Mouse (Mus musculus): ENCODE measurements around the gene Slc12a8.

Gene Slc12a8

GRCm38 (mm10) chr16:33687724-33688123 lies 170.6 kb downstream of the Slc12a8 start:
- in situ Hi-C loops (cut with MboI; ENCODE audit: low sequenced_read_pairs) = no loop called here

- in situ Hi-C loops (cut with MboI; ENCODE audit: low sequenced_read_pairs) = no loop called here
Measured at GRCm38 (mm10) chr16:33690975-33691747, 174.0 kb downstream of the Slc12a8 start.

GRCm38 (mm10) chr16:33693553-33693952 lies 176.4 kb downstream of the Slc12a8 start:
- in situ Hi-C loops (cut with MboI; ENCODE audit: low sequenced_read_pairs) = no loop called here

- in situ Hi-C loops (cut with MboI; ENCODE audit: low sequenced_read_pairs) = no loop called here
Measured at GRCm38 (mm10) chr16:33696811-33697575, 179.9 kb downstream of the Slc12a8 start.

- in situ Hi-C loops (cut with MboI; ENCODE audit: low sequenced_read_pairs) = no loop called here
Measured at GRCm38 (mm10) chr16:33697576-33698276, 180.6 kb downstream of the Slc12a8 start.

GRCm38 (mm10) chr16:33698277-33698790 lies 181.2 kb downstream of the Slc12a8 start:
- in situ Hi-C loops (cut with MboI; ENCODE audit: low sequenced_read_pairs) = no loop called here

- in situ Hi-C loops (cut with MboI; ENCODE audit: low sequenced_read_pairs) = no loop called here
Measured at GRCm38 (mm10) chr16:33700584-33700983, 183.5 kb downstream of the Slc12a8 start.

GRCm38 (mm10) chr16:33701872-33702271 lies 184.7 kb downstream of the Slc12a8 start:
- in situ Hi-C loops (cut with MboI; ENCODE audit: low sequenced_read_pairs) = no loop called here

- in situ Hi-C loops (cut with MboI; ENCODE audit: low sequenced_read_pairs) = no loop called here
Measured at GRCm38 (mm10) chr16:33704289-33704688, 187.2 kb downstream of the Slc12a8 start.

GRCm38 (mm10) chr16:33705258-33705657 lies 188.1 kb downstream of the Slc12a8 start:
- in situ Hi-C loops (cut with MboI; ENCODE audit: low sequenced_read_pairs) = no loop called here

GRCm38 (mm10) chr16:33706111-33706890 lies 189.2 kb downstream of the Slc12a8 start:
- in situ Hi-C loops (cut with MboI; ENCODE audit: low sequenced_read_pairs) = no loop called here

GRCm38 (mm10) chr16:33708031-33708430 lies 190.9 kb downstream of the Slc12a8 start:
- in situ Hi-C loops (cut with MboI; ENCODE audit: low sequenced_read_pairs) = no loop called here

GRCm38 (mm10) chr16:33708585-33709397 lies 191.7 kb downstream of the Slc12a8 start:
- in situ Hi-C loops (cut with MboI; ENCODE audit: low sequenced_read_pairs) = no loop called here

Data from CH12F3 (cell line).